Mouse (Mus musculus) neural tube, embryonic 15.5 days (tissue): ENCODE data around the gene Gm8251. TPM values are rescaled to one million over a fixed set of nuclear protein-coding genes. Genes with fewer than 3 reads are reported as not detected.

ENCODE experiments used
- ATAC-seq: fragments of 200-750 bp; cut with Nextera tagmentation; 2 replicates; pipeline ENCODE4 v1.8.0; 2017; ENCODE audit warnings: mild to moderate bottlenecking, moderate TSS enrichment, moderate library complexity; ENCODE audit not compliant: low FRiP score
- H3K27ac ChIP-seq: fragments of 300-500 bp; sonication (generic); replicated peaks from 2 replicates; pipeline ENCODE4 v1.5.1; 2015; ENCODE audit warnings: mild to moderate bottlenecking, inconsistent platforms
- H3K27me3 ChIP-seq: fragments of 300-500 bp; sonication (generic); replicated peaks from 2 replicates; pipeline ENCODE4 v1.6.1; 2015; ENCODE audit warnings: inconsistent platforms
- H3K36me3 ChIP-seq: fragments of 300-500 bp; sonication (generic); 2 replicates; pipeline ENCODE4 v1.6.1; 2015; ENCODE audit warnings: inconsistent platforms
- H3K4me1 ChIP-seq: fragments of 300-500 bp; sonication (generic); 2 replicates; pipeline ENCODE4 v1.6.1; 2015; ENCODE audit warnings: inconsistent platforms
- H3K4me2 ChIP-seq: fragments of 300-500 bp; sonication (generic); 2 replicates; pipeline ENCODE4 v1.6.1; 2015; ENCODE audit warnings: inconsistent platforms, mild to moderate bottlenecking, moderate library complexity
- H3K4me3 ChIP-seq: fragments of 300-500 bp; sonication (generic); replicated peaks from 2 replicates; pipeline ENCODE4 v1.5.1; 2015; ENCODE audit warnings: mild to moderate bottlenecking, inconsistent platforms
- H3K9ac ChIP-seq: fragments of 300-500 bp; sonication (generic); replicated peaks from 2 replicates; pipeline ENCODE4 v1.6.1; 2015; ENCODE audit warnings: mild to moderate bottlenecking, inconsistent platforms
- H3K9me3 ChIP-seq: fragments of 300-500 bp; sonication (generic); replicated peaks from 2 replicates; pipeline ENCODE4 v1.6.1; 2016; ENCODE audit warnings: inconsistent platforms
- WGBS: fragments of 180-500 bp; shearing (Covaris S2); methylation state at CpG from one replicate; pipeline ENCODE4 v1.1.7; 2015; ENCODE audit warnings: mixed read lengths; 5-methylcytosine and 5-hydroxymethylcytosine counted together
- polyA plus RNA-seq: library from polyadenylated mRNA; unstranded; fragments of >200 nt; fragmentation: Nextera tagmentation; extraction: Ambion mirVana; gene quantifications from 2 replicates; pipeline ENCODE4 v1.2.1, GENCODE M21; 2015

Gene Gm8251
- polyA plus RNA-seq, 1 experiment from 2014 or later: 0.05 TPM

DNA sequence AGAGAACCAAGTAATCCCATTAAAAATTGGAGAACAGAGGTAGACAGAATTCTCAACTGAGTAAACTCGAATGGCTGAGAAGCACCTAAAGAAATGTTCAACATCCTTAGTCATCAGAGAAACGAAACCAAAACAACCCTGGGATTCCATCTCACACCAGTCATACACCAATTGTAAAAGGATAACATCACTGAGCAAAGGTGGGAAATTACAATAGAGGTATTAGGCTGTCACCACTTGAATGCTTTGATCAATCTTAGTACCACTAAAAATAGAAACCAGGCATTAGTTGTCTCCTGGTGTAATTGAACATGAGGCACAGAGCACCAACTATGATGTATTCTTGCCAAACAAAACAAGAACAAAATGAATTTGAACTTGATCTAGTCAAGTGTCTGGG lies 29.5 kb downstream of the Gm8251 start:
- Histone ChIP-seq H3K27ac (no peak overlapping the region), H3K27me3 (no peaks in the 10 kb centered on the region), H3K9me3 (no peaks in the 10 kb centered on the region), H3K36me3 (no peaks in the 10 kb centered on the region), H3K4me3 (no peak overlapping the region), H3K4me1 (no peaks in the 10 kb centered on the region), H3K4me2 (no peak overlapping the region), H3K9ac (no peak overlapping the region)
- no peak for ATAC-seq
- WGBS: 84% methylated on average over 2 of the region's 2 CpGs

DNA sequence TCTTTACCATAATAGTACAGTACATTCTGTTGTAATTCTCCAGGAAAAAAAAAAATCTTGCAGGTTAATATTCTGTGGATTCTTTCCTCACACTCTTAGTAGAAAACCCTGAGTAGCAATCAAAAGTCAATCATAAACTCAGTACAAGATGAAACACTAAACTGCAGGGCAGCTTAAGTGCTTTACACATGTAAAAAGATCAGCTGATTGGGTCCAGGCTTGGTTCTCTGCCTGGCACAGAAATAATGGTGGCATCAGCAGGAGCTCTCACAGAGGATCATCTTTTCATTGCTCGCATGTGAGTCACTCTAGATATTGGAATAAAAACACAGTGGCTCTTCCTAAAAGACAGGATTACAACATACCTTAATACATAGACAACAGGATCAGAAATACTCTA lies 34.1 kb downstream of the Gm8251 start:
- Histone ChIP-seq H3K36me3 (no peaks in the 10 kb centered on the region), H3K9ac (no peak overlapping the region), H3K4me2 (no peak overlapping the region), H3K4me3 (no peak overlapping the region), H3K4me1 (no peaks in the 10 kb centered on the region), H3K27me3 (no peaks in the 10 kb centered on the region), H3K9me3 (no peaks in the 10 kb centered on the region), H3K27ac (no peak overlapping the region)
- 93% methylated on average over 1 of the region's 1 CpGs for WGBS
- ATAC-seq: no peak

DNA sequence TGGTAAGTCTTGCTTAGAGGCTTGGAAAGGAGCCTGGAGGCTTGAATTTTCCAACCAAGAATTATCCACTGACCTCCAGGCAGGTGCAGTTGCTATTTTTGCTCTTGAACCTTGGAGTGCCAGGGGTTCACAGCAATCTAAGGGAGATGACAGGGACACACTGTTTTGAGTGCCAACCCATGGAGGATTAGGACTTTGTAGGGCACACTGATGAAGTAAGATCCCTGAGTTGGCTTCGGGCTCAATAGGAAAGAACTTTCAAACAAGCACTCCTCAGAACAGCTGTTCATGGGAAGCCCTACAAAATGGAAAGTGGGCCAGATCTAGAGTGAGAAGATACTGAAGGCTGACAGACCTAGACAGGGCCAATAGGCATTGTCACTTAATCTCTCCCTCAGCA lies 39.1 kb downstream of the Gm8251 start:
- no peaks in the 10 kb centered on the region for H3K36me3 ChIP-seq
- no peak overlapping the region for H3K9ac ChIP-seq
- no peaks in the 10 kb centered on the region for H3K9me3 ChIP-seq
- H3K27ac ChIP-seq: no peak overlapping the region
- no peak overlapping the region for H3K4me3 ChIP-seq
- no peaks in the 10 kb centered on the region for H3K27me3 ChIP-seq
- WGBS: 88% methylated on average over 1 of the region's 1 CpGs
- H3K4me1 ChIP-seq: no peaks in the 10 kb centered on the region
- H3K4me2 ChIP-seq: no peak overlapping the region
- no peak for ATAC-seq

DNA sequence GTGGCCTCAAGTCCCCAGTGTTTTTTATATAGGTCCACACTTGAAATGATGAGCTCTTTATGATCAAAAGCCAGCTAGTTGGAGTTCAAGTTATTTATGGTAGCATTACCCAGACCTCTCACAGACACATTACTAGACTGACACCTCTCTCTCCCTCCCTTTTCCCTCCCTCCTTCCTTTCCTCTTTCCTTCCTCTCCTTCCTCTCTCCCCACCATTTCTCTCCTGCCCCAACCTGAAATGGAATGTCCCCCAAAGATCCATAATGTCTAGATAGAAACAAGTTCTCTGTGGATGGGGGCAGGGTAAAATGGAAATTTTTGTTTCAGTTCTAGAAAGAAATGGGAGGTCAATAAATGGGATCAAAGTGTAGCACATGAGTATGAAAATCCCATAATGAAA lies 41.8 kb downstream of the Gm8251 start, which contains the start of gene Mettl21c:
Mettl21c (minus strand) TSS at position 101 of the 400 bp plus-strand sequence.
- no peak within 1 kb of the TSS for H3K9ac ChIP-seq
- no peaks in the 10 kb centered on the region for H3K36me3 ChIP-seq
- no peak within 1 kb of the TSS for H3K4me3 ChIP-seq
- H3K9me3 ChIP-seq: no peaks in the 10 kb centered on the region
- H3K4me1 ChIP-seq: no peaks in the 10 kb centered on the region
- H3K27ac ChIP-seq: no peak within 1 kb of the TSS
- H3K27me3 ChIP-seq: no peaks in the 10 kb centered on the region
- H3K4me2 ChIP-seq: no peak within 1 kb of the TSS
- ATAC-seq: no peak

DNA sequence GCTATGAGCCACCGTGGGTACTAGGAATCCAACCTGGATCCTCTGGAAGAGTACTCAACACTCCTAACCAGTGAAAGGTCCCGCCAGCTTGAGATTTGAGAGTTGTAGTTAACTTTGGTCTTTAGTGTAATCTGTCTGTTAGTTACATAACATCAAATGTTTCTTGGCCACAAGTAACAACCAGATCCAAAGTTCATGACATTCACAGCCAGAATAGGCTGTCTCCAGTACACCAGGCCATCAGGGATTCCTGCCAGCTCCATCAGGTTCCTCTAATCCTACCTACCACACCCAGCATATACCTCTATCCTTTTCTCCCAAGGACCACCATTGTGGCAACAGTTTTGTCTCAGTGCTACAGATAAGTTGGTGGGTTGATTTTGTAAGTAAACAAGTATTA lies 46.2 kb downstream of the Gm8251 start:
- Histone ChIP-seq H3K4me3 (no peak overlapping the region), H3K36me3 (no peaks in the 10 kb centered on the region), H3K9me3 (no peaks in the 10 kb centered on the region), H3K27me3 (no peaks in the 10 kb centered on the region), H3K27ac (no peak overlapping the region), H3K4me2 (no peak overlapping the region), H3K4me1 (no peaks in the 10 kb centered on the region), H3K9ac (no peak overlapping the region)
- ATAC-seq: no peak
- 95% methylated on average over 2 of the region's 2 CpGs for WGBS

Other genes with a start within 250 kb of the Gm8251 start
- gene Uxs1, start 234.1 kb downstream of the Gm8251 start, polyA plus RNA-seq: 18.7 and 21.9 TPM in 2 replicates
- gene Tpp2, start 128.3 kb downstream of the Gm8251 start, polyA plus RNA-seq: 60.4 and 60.6 TPM in 2 replicates
- gene Mettl21c, start 41.9 kb downstream of the Gm8251 start, polyA plus RNA-seq: 1.6 and 2.4 TPM in 2 replicates
- 42.6 and 53.8 TPM in 2 replicates for gene Tex30, start 40.5 kb upstream of the Gm8251 start, polyA plus RNA-seq
- 27.9 and 29.9 TPM in 2 replicates for gene Kdelc1, start 56.9 kb upstream of the Gm8251 start, polyA plus RNA-seq
- 24.6 and 28.9 TPM in 2 replicates for gene Bivm, start 57.0 kb upstream of the Gm8251 start, polyA plus RNA-seq
- 24.2 and 24.4 TPM in 2 replicates for gene Ercc5, start 85.8 kb upstream of the Gm8251 start, polyA plus RNA-seq
- 0.06 TPM in 1 of 2 replicates, not detected in the other for gene Mettl21e, start 157.0 kb upstream of the Gm8251 start, polyA plus RNA-seq